Mouse (Mus musculus): ENCODE data around the gene Ccn1.

Ccn1 gene

GRCm38 (mm10) chr3:145618299-145618698, 31.5 kb downstream of the Ccn1 start:
- no peak for DNase-seq

GRCm38 (mm10) chr3:145614362-145615115, 35.2 kb downstream of the Ccn1 start:
- no peak for DNase-seq

- no peak for DNase-seq
Observed at GRCm38 (mm10) chr3:145613234-145613633, 36.5 kb downstream of the Ccn1 start.

- no peak for DNase-seq
Observed at GRCm38 (mm10) chr3:145612662-145613061, 37.1 kb downstream of the Ccn1 start.

GRCm38 (mm10) chr3:145608320-145608719, 41.5 kb downstream of the Ccn1 start:
- DNase-seq, result no peak

GRCm38 (mm10) chr3:145605437-145606123, 44.2 kb downstream of the Ccn1 start:
- DNase-seq, result no peak

GRCm38 (mm10) chr3:145602410-145603206, 47.2 kb downstream of the Ccn1 start:
- no peak for DNase-seq

GRCm38 (mm10) chr3:145601345-145601744, 48.4 kb downstream of the Ccn1 start:
- DNase-seq, result no peak

- DNase-seq, result no peak
Observed at GRCm38 (mm10) chr3:145600801-145601200, 49.0 kb downstream of the Ccn1 start.

GRCm38 (mm10) chr3:145599059-145599458, 50.7 kb downstream of the Ccn1 start:
- no peak for DNase-seq

Measured in right cerebral cortex, postnatal 25 days (tissue).